Mouse (Mus musculus) heart, postnatal 0 days (tissue): ENCODE data around the gene Lrrc17.

Experiments used
- CTCF ChIP-seq: IDR thresholded peaks from 2 replicates; pipeline ENCODE4 v1.5.1; 2016; ENCODE audit warnings: antibody characterized with exemption, control low read depth, low read depth
- EP300 ChIP-seq: IDR thresholded peaks from 2 replicates; pipeline ENCODE4 v1.6.1; 2016; ENCODE audit warnings: antibody characterized with exemption, low read depth

DNA sequence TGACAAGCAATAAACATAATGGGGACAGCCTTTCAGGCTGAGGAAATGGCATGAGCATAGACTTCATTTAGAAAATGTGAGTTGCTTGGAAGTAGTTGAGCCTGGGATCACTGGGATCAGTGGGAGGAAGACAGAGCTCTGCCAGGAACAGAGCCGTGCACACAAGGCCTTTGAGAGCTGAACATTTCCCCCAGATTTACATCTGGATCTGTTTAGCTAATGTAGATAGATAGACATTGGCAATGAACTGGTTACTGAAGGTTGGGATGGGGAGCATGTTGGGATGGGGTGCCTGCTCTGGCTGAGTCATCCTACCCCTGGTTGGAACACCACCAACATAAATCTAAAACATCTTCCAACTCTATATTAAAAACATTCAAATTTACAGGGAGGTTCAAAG, 36.5 kb upstream of the Lrrc17 start:
- TF ChIP-seq EP300 (no peak), CTCF (no peak)
